Mouse (Mus musculus): ENCODE measurements around the gene Arl6ip5. TPM values are rescaled to one million over a fixed set of nuclear protein-coding genes. Genes with fewer than 3 reads are reported as not detected.
"Not testable (repeated sequence)": the region's sequence is repeated elsewhere in the genome, so short reads cannot be mapped to it uniquely, and the experiment has no call there.

The Arl6ip5 gene
- total RNA-seq, 2 experiments from 2014 or later, result 98.4 to 107 TPM

DNA sequence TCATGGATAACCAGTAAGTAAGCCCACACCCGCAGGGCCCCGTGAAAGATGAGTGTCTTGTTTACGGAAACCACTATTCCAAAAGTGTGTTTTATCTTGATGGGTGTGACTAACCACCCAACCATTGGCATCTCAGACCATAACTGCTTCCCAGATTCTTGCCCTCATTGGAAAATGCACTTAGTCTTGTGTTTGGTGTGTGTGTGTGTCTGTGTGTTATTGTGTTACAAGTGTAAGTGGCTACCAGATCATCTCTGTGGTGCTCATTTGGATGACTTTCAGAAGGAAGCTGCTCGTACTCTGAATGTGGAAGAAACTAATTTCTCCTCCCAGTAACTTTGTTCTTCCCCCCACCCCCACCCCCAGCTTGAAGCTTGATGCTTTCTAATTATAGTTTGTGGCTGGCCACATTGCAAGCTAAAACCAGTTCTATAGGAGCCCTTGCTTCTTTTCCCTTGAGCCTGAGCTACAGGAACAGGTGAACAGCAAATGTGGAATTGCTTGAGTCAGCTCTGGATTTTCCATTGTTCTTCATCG is 12.5 kb downstream of the Arl6ip5 start:
- peak in 1 of 2 experiments; percentile 31 for DNase-seq
- intact Hi-C loops (cut with DNase I), result no loop called here

DNA sequence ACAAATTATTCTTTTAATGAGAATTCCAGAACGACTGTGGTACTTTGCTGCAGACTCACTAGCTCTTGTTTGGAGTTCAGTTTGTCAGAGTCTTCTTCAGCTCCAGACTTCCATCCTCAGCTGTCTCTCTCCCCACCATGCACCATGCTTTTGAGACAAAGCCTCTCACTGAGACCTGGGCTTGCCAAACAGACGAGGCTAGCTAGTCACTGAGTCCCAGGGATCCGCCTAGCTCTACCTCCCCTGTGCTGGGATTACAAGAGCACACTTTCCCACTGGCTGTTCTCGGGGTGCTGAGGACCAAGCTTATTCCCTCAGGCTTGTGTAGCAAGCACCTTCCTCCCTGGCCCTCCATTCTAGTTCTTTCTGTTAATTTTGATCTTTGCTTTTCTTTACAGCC is 13.1 kb downstream of the Arl6ip5 start:
- DNase-seq, result no peak
- intact Hi-C loops (cut with DNase I), result no loop called here

DNA sequence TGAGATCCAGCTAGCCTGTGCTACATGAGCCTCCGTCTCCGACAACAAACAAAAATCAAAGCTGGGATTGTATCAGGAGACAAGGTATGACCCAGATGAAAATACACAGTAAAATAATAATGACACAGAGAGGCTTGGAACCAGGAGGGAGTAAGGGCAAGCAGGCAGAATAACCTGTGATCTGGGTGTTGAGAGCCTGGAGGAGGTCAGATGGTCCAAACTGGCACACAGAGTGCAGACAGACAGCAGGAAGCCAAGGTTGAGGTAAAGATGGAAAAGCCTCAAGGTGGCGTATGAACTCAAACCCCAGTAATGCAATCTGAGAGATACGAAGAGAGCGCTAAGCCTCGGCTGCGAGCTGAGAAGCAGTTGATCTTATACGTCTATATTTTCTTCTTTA is 14.0 kb downstream of the Arl6ip5 start:
- DNase-seq, result no peak
- intact Hi-C loops (cut with DNase I), result no loop called here

DNA sequence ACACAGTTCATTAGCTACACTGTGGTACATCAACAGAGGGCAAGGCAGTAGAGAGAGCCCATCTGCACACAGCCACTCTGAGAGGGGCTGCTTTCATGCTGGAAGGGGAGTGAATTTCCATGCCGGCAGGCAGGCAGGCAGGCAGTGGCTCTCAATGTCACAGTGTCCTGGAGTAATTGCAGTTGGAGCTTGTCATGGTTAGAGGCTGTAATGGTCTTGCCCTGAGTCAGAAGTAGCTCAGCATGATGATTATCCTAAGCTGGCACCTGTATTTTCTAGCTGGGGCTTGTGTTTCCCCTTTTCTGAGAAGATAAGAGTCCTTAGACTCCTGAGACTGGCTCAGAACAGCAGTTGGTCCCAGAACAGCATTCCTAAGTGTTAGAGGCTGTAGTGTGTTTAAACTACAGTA is 15.6 kb downstream of the Arl6ip5 start:
- intact Hi-C loops (cut with DNase I), result no loop called here
- no peak for DNase-seq

DNA sequence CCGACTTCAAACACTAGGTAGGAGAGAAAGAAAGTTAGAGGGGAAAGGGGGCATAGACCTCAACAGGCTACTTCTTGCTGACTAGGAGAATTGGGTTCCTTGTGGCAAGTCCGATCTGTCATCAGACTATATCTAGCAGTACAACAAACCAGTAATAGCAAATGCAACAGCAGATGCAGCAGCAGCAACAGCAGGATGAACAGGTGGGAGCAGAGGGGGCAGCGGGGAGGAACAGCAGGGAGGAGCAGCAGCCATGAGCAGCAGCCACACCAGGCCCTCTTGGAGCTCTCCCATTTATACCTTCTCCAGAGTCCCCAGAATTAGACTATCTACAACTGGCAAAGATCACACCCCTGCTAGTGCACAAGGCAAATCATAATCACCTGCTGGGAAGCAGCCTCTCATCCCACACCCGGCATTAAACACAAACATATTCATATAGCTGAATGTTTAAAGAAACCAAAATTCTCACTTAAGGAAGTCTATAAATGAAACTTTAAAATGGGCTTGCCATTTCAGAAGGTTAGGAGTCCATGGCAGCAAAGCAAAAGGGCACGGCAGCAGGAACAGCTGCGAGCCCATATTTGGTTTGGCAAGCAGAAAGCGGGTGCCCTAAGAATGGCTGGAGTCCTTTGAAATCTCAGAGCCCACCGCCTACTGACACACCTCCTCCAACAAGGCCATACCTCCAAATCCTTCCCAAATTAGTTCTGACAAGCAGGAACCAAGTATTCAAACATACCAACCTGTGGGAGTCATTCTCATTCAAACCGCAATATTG is 16.8 kb downstream of the Arl6ip5 start:
- DNase-seq, result no peak
- intact Hi-C loops (cut with DNase I), result no loop called here

DNA sequence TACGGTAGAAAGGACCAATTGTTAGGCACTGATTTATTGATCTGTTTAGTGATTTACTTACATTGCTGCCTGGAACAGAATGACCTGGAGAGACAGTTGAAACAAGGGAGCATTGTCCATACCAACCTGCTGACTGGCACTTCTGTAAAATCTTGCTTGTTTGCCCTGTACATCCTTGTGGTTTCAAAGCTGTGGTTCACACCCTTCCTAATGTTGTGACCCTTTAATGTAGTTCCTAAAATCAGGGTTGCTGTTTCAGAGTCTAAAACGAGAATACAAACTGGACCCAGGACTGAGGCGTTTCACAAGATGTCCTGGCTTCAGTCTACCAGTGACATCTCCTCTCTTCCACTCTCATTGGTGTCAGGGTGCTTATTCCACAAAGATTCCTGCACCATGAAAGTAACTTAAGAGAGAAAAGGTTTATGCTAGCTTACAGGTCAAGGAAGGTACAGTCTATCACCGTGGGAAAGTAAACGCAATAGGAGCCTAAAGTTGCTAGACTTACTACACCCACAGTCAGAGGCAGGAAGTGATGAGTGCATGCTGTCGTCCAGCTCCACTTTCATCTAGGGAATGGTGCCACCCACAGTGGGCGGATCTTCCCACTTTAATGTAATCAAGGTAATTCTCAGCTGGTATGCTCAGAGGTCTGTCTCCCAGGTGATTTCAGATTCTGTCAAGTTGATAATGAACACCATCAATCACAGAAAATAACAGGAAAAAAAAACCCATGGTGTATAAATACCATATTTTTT is 24.6 kb downstream of the Arl6ip5 start:
- intact Hi-C loops (cut with DNase I), result loop anchor here (5.0 kb wide), 1 partner anchor 58 kb away; the partner anchor contains the start of gene Tmf1
- DNase-seq, result no peak

DNA sequence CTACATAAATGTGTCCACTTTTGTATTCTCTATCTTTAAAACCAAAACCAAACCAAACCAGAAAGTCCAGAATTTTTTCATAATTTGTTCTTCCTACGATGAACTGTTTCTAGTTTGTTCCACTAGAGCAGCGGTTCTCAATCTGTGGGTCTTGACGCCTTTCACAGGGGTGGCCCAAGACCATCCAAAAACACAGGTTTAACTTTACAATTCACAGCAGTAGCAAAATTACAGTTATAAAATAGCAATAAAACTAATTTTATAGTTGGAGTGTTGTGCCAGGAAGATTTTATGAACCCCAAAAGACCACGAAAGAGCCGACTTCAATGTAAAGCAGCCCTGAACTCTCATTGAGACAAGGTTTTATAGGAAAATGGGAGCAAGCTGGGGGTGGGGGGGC is 25.6 kb downstream of the Arl6ip5 start:
- DNase-seq, result no peak
- intact Hi-C loops (cut with DNase I), result loop anchor here (5.0 kb wide), 1 partner anchor 59 kb away; the partner anchor contains the start of gene Tmf1

DNA sequence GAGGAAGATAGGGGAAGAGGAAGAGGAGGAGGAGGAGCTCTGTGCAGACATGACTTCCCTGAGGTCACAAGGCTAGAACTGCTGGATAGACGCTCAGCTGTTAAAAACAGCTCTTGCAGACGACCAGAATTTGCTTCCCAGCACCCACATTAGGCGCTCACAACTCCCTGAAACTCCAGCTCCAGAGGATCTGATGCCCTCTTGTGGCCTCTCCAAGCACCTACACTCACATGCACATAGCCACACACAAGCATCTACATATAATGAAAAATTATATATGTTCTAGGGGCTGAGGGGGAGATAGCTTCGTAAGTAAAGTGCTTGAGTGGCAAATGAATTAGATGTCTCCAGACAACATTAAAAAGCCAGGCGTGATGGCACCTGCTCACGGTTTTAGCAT is 28.9 kb downstream of the Arl6ip5 start:
- DNase-seq, result no peak
- intact Hi-C loops (cut with DNase I), result loop anchor here (5.0 kb wide), 1 partner anchor 62 kb away; the partner anchor contains the start of gene Tmf1

DNA sequence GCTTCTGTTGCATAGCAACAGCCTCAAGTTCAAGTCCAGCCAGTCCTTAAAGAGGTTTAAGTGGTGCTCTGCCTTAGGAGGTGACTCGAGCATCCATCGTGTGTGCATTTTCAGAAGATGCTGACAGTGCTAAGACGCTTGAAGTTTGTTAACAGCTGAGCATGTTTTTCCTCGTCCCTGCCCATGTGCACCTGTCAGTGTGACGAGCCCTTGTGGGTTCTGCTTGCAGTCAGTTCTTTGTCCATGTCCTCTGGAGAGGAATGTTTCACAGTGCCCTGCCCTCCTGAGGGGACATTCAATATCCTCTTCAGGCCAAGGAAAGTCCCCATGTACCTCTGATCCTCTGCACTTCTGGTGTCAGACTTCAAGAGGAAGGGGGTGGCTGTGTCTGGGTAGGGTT is 29.6 kb downstream of the Arl6ip5 start:
- intact Hi-C loops (cut with DNase I), result no loop called here
- no peak for DNase-seq

DNA sequence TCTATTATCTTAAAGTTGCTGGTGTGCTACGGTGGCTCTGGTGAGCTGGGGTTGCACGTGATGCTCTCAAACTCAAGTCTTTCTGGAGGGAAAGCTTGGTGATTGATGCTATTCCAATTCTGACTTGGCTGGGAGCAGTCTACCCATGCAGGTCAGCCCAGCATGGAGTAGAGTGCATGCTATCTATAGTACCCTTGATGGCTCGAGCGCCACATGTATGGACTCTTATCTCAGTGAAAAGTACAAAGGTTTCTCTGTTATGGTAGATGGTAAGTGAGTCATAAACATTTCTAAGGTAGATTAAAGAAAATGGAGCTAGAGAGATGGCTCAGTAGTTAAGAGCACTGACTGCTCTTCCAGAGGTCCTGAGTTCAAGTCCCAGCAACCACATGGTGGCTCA is 32.0 kb downstream of the Arl6ip5 start:
- intact Hi-C loops (cut with DNase I), result no loop called here
- no peak for DNase-seq

DNA sequence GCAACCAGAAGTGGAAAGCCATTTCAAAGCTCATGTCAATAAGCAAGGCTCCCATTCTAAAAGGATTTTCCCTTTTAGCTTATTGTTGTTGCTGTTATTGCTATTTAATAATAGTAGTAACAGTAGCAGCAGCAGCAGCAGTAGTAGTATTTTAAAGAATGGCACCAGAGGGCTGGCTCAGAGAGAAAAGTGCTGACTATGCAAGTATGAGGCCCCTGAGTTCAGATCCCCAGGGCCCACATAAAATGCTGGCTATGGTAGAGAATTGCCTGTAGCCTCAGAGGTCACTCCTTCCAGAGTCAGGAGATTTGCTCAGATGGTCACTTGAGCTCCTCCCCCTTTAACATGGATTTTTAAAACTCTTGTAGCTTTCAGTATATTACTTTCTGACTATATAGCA is 34.7 kb downstream of the Arl6ip5 start:
- intact Hi-C loops (cut with DNase I), result no loop called here
- DNase-seq, result no peak

DNA sequence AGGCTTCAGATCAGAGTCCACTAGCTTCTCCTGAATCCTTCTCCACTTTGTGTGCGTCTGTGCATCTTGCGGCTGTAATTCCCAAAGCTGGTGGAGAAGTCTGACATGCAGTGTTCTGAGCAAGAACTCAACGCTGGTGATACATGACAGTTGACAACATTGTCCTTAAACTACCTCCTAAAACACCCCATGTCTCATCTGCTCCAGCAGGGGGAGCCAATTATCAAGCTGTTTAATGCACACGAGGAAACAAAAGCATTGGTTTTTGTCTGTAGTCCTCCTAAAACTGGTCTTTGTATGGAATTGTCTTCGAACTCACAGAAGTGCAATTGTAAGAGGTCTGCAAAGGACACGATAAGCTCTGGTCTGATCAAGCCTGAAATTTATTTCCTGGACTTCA is 40.5 kb downstream of the Arl6ip5 start:
- peak; percentile 80 to 83 for DNase-seq
- intact Hi-C loops (cut with DNase I), result loop anchor here (1.0 to 2.0 kb wide), 4 partner anchors 26 to 489 kb away; no protein-coding TSS in a partner anchor

DNA sequence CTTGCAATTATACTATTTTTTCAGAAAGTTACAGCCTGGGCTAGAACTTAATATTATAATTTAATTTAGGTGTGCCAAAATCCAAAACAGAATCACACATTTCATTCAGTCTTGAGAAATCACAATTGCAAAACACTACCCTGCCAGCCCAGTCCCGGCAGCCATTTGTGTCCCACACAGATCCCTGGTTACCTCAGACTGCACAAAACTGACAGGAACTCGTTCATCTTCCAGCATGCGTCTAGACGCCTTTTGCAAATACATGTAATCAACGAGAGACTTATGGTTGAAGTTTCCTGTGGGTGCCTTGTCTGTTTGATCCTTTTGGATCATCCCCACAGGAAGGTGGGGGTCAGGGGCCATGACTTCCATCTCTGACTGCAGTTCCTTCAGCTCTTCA is 41.6 kb downstream of the Arl6ip5 start:
- peak; percentile 44 to 47 for DNase-seq
- intact Hi-C loops (cut with DNase I), result no loop called here

DNA sequence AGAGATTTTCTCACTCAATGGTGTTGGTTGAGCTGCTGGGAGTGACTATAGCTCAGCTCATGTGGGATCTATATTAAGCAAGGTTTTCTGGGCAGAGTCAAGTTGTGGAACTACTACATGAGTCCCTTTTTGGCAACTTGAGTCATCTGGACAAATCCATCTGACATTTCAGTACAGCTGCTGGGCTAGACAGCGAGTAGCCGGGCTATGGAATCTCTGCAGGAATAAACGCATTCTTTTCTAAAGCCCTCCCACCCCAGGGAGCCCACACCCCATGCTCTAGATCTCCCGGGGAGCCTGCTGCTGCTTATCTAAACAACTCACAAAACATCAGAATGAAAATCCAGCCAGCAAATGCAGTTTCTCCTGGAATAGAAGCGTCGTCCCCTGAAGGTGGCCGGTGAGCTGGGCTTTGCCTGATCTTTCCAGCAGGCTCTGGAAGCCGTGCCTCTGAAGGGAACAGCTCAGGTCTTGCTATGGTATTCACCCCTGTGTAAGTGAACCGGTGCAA is 42.3 kb downstream of the Arl6ip5 start, which contains the start of gene Lmod3:
TSS of gene Lmod3 (minus strand) at position 49 of the 511 bp plus-strand sequence.
- peak; percentile 70 to 74 for DNase-seq
- intact Hi-C loops (cut with DNase I), result no loop called here

DNA sequence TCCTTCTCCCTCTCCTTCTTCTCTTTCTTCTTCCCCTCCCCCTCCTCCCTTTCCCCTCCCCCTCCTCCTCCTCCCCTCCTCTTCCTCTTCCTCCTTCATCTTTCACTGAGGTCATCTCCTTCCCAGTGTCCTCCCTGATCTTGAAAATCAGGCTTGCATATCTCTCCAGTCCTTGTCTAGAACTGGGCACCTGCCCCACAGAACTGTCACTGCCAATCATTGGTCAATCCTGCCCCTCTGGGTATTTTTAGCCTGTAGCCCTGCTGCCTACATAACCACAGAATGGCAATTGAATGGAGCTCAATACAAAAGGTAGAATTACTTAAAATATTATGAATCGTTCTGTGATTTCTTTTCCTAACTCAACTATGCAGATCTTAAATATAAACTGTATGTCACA is 48.0 kb downstream of the Arl6ip5 start:
- intact Hi-C loops (cut with DNase I), result no loop called here
- DNase-seq, result no peak

DNA sequence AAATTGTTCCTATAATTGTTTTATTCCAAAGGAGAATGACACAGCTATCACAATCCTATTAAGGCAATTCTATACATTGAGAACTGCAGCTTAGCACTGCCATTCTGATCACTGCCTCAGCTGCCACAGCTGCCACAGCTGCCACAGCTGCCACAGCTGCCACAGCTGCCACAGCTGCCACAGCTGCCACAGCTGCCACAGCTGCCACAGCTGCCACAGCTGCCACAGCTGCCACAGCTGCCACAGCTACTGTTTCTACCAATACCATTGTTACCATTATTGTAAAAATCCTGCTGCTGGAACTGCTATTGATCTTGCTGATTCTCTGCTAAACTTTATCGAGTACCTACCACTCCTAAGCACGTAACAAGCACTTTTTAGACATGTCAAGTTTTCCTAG is 49.4 kb downstream of the Arl6ip5 start:
- DNase-seq; intact Hi-C loops (cut with DNase I): not testable (repeated sequence)

DNA sequence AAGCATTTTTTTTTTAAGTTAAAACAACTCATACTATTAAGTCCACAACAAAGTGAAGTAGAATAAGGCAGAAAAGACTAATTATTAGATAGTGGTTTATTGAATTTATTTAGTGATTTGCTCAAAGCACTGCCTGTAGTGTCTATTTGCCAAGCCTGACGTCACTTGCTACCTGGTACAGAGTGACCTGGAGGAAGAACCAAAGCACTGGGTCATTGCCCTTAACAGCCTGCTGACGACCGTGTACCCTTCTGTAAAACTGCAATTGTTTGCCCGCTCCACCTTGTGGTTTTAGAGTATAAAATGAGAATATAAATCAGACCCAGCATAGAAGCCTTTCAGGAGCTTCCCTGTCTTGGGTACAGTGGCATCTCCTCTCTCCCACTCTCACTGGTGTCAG is 51.7 kb downstream of the Arl6ip5 start:
- intact Hi-C loops (cut with DNase I), result no loop called here

DNA sequence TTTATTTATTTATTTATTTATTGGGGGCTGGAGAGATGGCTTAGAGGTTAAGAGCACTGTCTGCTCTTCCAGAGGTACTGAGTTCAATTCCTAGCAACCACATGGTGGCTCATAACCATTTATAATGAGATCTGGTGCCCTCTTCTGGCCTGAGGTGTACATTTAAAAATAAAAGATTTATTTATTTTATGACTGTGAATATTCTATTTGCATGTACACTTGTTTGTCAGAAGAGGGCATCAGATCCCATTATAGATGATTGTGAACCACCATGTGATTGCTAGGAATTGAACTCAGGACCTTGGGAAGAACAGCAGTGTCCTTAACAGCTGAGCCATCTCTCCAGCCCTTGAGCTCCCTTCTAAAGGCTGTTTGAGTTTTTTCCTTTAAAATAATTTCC is 53.3 kb downstream of the Arl6ip5 start:
- DNase-seq; intact Hi-C loops (cut with DNase I): not testable (repeated sequence)

More for the DNA sequence above, 51.7 kb downstream of the Arl6ip5 start:
- DNase-seq, result no peak

DNA sequence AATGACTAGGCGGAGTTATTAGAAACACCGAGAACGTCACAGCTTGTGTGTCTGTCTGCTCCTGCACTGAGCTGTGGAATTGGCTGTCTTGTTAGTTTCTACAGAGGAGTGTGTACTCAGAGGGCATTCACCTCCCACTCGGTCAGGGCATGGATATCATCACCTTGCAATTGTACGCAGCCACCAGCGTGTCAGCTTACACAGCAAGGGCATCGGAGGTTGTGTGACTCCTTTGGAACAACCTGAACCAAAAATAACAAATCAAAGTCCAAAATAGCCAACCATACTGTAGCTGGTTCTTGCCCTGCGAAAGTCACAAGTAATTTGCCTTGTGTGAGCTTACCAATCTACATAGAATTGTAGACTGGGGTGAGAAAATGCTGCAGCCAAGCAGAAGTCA is 54.8 kb downstream of the Arl6ip5 start:
- intact Hi-C loops (cut with DNase I), result no loop called here
- peak; percentile 64 to 73 for DNase-seq

DNA sequence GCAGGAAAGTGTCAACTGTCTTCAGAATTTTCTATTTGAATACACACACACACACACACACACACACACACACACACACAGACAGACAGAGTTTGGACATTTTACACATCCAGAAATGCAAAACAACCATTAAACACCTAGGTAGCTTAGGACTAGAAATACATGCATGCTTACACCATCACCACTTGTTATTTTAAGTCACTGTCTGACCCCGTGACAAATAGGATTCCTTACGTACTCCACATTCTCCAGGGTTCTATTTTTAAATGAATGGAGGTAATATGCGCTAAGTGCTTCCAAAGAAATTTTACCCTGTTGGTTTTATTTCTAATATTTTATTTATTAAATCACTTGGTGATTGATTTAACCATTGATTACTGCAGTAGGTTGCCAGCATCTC is 55.2 kb downstream of the Arl6ip5 start:
- DNase-seq, result no peak
- intact Hi-C loops (cut with DNase I), result no loop called here

DNA sequence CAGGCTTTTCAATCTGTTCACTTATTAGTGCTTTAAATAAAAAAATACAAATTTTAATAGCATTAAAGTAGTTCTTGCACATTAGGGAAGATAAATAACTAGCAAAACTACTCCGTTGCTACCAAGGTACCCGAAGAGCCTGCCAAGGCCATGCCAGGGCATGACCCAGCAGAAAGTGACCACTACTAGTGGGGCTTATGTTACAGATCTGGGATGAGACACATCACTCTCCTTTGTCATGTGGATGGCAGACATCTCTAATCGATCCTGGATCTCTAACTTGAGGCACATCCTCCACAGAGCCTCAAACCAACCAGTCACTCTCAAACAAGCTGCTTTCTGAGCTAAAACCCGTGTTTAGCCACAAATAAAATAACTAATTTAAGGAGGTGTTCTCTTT is 56.2 kb downstream of the Arl6ip5 start:
- intact Hi-C loops (cut with DNase I), result no loop called here
- DNase-seq, result no peak

Data from heart, postnatal 10 days (tissue).